Mouse (Mus musculus) intestine, embryonic 14.5 days (tissue): Measurements from ENCODE around the gene Ank. TPM values are rescaled to one million over a fixed set of nuclear protein-coding genes. Genes with fewer than 3 reads are reported as not detected.
"Not testable (repeated sequence)": the region's sequence is repeated elsewhere in the genome, so short reads cannot be mapped to it uniquely, and the experiment has no call there.

ENCODE experiments used
- ATAC-seq: fragments of 200-750 bp; cut with Nextera tagmentation; replicated peaks from 2 replicates; pipeline ENCODE4 v1.8.0; 2017; ENCODE audit warnings: low read depth, moderate number of reproducible peaks, moderate TSS enrichment, moderate library complexity; ENCODE audit not compliant: low FRiP score, low TSS enrichment
- DNase-seq: peaks from one replicate; pipeline ENCODE4 v3.0.0-alpha.2; 2018; ENCODE audit warnings: low spot score
- H3K27ac ChIP-seq: fragments of 300-500 bp; sonication (generic); 2 replicates; pipeline ENCODE4 v1.5.1; 2014; ENCODE audit warnings: low read depth, mild to moderate bottlenecking, control low read depth
- H3K27me3 ChIP-seq: fragments of 300-500 bp; sonication (generic); replicated peaks from 2 replicates; pipeline ENCODE4 v1.6.1; 2014; ENCODE audit warnings: low read length, control low read depth; ENCODE audit not compliant: control insufficient read depth, insufficient read depth
- H3K36me3 ChIP-seq: fragments of 300-500 bp; sonication (generic); 2 replicates; pipeline ENCODE4 v1.6.1; 2014; ENCODE audit warnings: low read length, control low read depth; ENCODE audit not compliant: control insufficient read depth, insufficient read depth
- H3K4me1 ChIP-seq: fragments of 300-500 bp; sonication (generic); replicated peaks from 2 replicates; pipeline ENCODE4 v1.6.1; 2014; ENCODE audit warnings: low read length, control low read depth, mixed read lengths; ENCODE audit not compliant: control insufficient read depth, insufficient read depth
- H3K4me2 ChIP-seq: fragments of 300-500 bp; sonication (generic); 2 replicates; pipeline ENCODE4 v1.6.1; 2014; ENCODE audit warnings: low read length
- H3K4me3 ChIP-seq: fragments of 300-500 bp; sonication (generic); 2 replicates; pipeline ENCODE4 v1.5.1; 2014; ENCODE audit warnings: low read depth, low read length, control low read depth, mixed read lengths
- H3K9ac ChIP-seq: fragments of 300-500 bp; sonication (generic); 2 replicates; pipeline ENCODE4 v1.6.1; 2014; ENCODE audit warnings: mild to moderate bottlenecking, low read length
- H3K9me3 ChIP-seq: fragments of 300-500 bp; sonication (generic); 2 replicates; pipeline ENCODE4 v1.6.1; 2016; ENCODE audit warnings: low read length, control low read depth; ENCODE audit not compliant: control insufficient read depth
- WGBS: fragments of 180-500 bp; shearing (Covaris S2); extraction: QIAGEN DNeasy Blood & Tissue Kit; methylation state at CpG from one replicate; pipeline ENCODE4 v1.1.7; 2014; 5-methylcytosine and 5-hydroxymethylcytosine counted together
- polyA plus RNA-seq: library from polyadenylated mRNA; unstranded; fragments of >200 nt; fragmentation: Nextera tagmentation; extraction: Ambion mirVana; gene quantifications from 2 replicates; pipeline ENCODE4 v1.2.1, GENCODE M21; 2014

Gene Ank
- polyA plus RNA-seq, 1 experiment from 2014 or later: 16.5 TPM

- Histone ChIP-seq H3K9ac (no peak overlapping the region), H3K27ac (no peak overlapping the region), H3K36me3 (no peaks in the 10 kb centered on the region), H3K9me3 (no peaks in the 10 kb centered on the region), H3K27me3 (no peaks in the 10 kb centered on the region), H3K4me2 (no peak overlapping the region), H3K4me3 (no peak overlapping the region), H3K4me1 (no peaks in the 10 kb centered on the region; the same call in 1 of the 2 replicates)
- peak; percentile 60 for DNase-seq
- no peak for ATAC-seq
- WGBS: 41% methylated on average over 12 of the region's 12 CpGs
Observed at GRCm38 (mm10) chr15:27461336-27462245, 4.9 kb upstream of the Ank start.

- Histone ChIP-seq H3K4me2 (no peak overlapping the region), H3K4me1 (no peaks in the 10 kb centered on the region; the same call in 1 of the 2 replicates), H3K36me3 (no peaks in the 10 kb centered on the region), H3K27me3 (no peaks in the 10 kb centered on the region), H3K9ac (no peak overlapping the region), H3K9me3 (no peaks in the 10 kb centered on the region), H3K27ac (no peak overlapping the region), H3K4me3 (no peak overlapping the region)
- ATAC-seq (no peak), DNase-seq (no peak)
- 91% methylated on average over 13 of the region's 13 CpGs for WGBS
Observed at GRCm38 (mm10) chr15:27463876-27464275, 2.6 kb upstream of the Ank start.

GRCm38 (mm10) chr15:27465391-27466005, 979 bp upstream of the Ank start:
- no peaks in the 10 kb centered on the region for H3K9me3 ChIP-seq
- no peak overlapping the region for H3K27ac ChIP-seq
- H3K27me3 ChIP-seq: no peaks in the 10 kb centered on the region
- no peak for DNase-seq
- no peaks in the 10 kb centered on the region; the same call in 1 of the 2 replicates for H3K4me1 ChIP-seq
- no peak overlapping the region for H3K9ac ChIP-seq
- no peak for ATAC-seq
- H3K4me2 ChIP-seq: peak overlapping the region; percentile 85
- peak overlapping the region; percentile 63 for H3K4me3 ChIP-seq
- 29% methylated on average over 8 of the region's 8 CpGs for WGBS
- H3K36me3 ChIP-seq: no peaks in the 10 kb centered on the region

- WGBS: under 1% methylated on average over 25 of the region's 25 CpGs
- H3K27me3 ChIP-seq: no peaks in the 10 kb centered on the region
- peak overlapping the region; percentile 85 for H3K4me2 ChIP-seq
- DNase-seq (peak; percentile 57), ATAC-seq (no peak)
- H3K27ac ChIP-seq: peak overlapping the region; percentile 66
- peak overlapping the region; percentile 63 for H3K4me3 ChIP-seq
- H3K36me3 ChIP-seq: no peaks in the 10 kb centered on the region
- no peaks in the 10 kb centered on the region; the same call in 1 of the 2 replicates for H3K4me1 ChIP-seq
- peak overlapping the region; percentile 66 for H3K9ac ChIP-seq
- no peaks in the 10 kb centered on the region for H3K9me3 ChIP-seq
Observed at GRCm38 (mm10) chr15:27467081-27467491, 609 bp downstream of the Ank start.

GRCm38 (mm10) chr15:27467641-27468040, 1.2 kb downstream of the Ank start:
- no peak overlapping the region for H3K9ac ChIP-seq
- H3K4me1 ChIP-seq: no peaks in the 10 kb centered on the region; the same call in 1 of the 2 replicates
- H3K4me2 ChIP-seq: peak overlapping the region; percentile 85
- H3K27ac ChIP-seq: no peak overlapping the region
- peak overlapping the region; percentile 63 for H3K4me3 ChIP-seq
- WGBS: 22% methylated on average over 7 of the region's 7 CpGs
- no peaks in the 10 kb centered on the region for H3K36me3 ChIP-seq
- no peaks in the 10 kb centered on the region for H3K9me3 ChIP-seq
- no peak for ATAC-seq
- no peaks in the 10 kb centered on the region for H3K27me3 ChIP-seq
- DNase-seq: peak; percentile 63

GRCm38 (mm10) chr15:27468822-27469488, 2.5 kb downstream of the Ank start:
- H3K27me3 ChIP-seq: no peaks in the 10 kb centered on the region
- H3K9ac ChIP-seq: no peak overlapping the region
- no peaks in the 10 kb centered on the region for H3K36me3 ChIP-seq
- no peaks in the 10 kb centered on the region; the same call in 1 of the 2 replicates for H3K4me1 ChIP-seq
- DNase-seq (no peak), ATAC-seq (no peak)
- H3K4me2 ChIP-seq: no peak overlapping the region
- H3K27ac ChIP-seq: no peak overlapping the region
- 73% methylated on average over 4 of the region's 4 CpGs for WGBS
- H3K4me3 ChIP-seq: no peak overlapping the region
- no peaks in the 10 kb centered on the region for H3K9me3 ChIP-seq

GRCm38 (mm10) chr15:27470346-27470745, 3.9 kb downstream of the Ank start:
- WGBS: 72% methylated on average over 3 of the region's 3 CpGs
- DNase-seq, H3K9me3 ChIP-seq, ATAC-seq, H3K9ac ChIP-seq, H3K4me3 ChIP-seq, H3K27ac ChIP-seq, H3K4me1 ChIP-seq, H3K36me3 ChIP-seq, H3K4me2 ChIP-seq, H3K27me3 ChIP-seq: not testable (repeated sequence)

GRCm38 (mm10) chr15:27472315-27472714, 5.8 kb downstream of the Ank start:
- Histone ChIP-seq H3K4me3 (no peak overlapping the region), H3K27ac (no peak overlapping the region), H3K9ac (no peak overlapping the region), H3K36me3 (no peaks in the 10 kb centered on the region), H3K27me3 (no peaks in the 10 kb centered on the region), H3K9me3 (no peaks in the 10 kb centered on the region), H3K4me2 (no peak overlapping the region), H3K4me1 (no peaks in the 10 kb centered on the region)
- 78% methylated on average over 9 of the region's 9 CpGs for WGBS
- no peak for ATAC-seq
- no peak for DNase-seq
